Mouse (Mus musculus): ENCODE data around the gene Grin2b. TPM values are rescaled to one million over a fixed set of nuclear protein-coding genes. Genes with fewer than 3 reads are reported as not detected.
"Not testable (repeated sequence)": the region's sequence is repeated elsewhere in the genome, so short reads cannot be mapped to it uniquely, and the experiment has no call there.

The Grin2b gene
- polyA plus RNA-seq, 1 experiment from 2014 or later = 0.72 TPM

DNA sequence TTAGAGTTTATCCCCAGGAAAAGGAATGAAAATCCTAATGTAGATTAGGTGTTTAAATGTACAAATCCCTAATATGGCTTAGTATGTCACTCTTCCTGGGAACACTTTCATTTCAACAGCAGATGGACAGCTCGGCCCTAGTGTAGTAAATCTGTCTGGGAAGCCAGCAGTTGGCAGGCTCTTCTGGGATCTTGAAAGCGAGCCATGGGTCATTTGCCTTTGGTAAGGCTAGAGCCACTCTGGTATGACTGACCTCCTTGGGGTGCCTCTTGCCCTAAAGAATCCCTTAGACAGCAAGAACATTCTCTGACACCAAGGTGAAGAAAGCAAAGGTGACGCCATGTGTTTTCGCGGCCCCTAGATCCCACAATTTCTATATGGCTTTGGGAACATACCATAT, 446.2 kb downstream of the Grin2b start:
- DNase-seq (ENCODE audit: low spot score) (no peak), ATAC-seq (replicated peaks; ENCODE audit: low FRiP score, low read depth) (no peak)
- H3K4me1 ChIP-seq (replicated peaks; ENCODE audit: insufficient read depth, low read length) = no peaks in the 10 kb centered on the region

GRCm38 (mm10) chr6:135721706-135722105, 451.6 kb downstream of the Grin2b start:
- Histone ChIP-seq H3K4me2 (ENCODE audit: low read length) (no peak overlapping the region), H3K9me3 (replicated peaks; ENCODE audit: low read length) (no peaks in the 10 kb centered on the region), H3K36me3 (ENCODE audit: insufficient read depth, low read length) (no peaks in the 10 kb centered on the region), H3K4me3 (replicated peaks; ENCODE audit: low read depth, low read length) (no peak overlapping the region), H3K4me1 (replicated peaks; ENCODE audit: insufficient read depth, low read length) (no peaks in the 10 kb centered on the region), H3K9ac (ENCODE audit: low read depth, low read length) (no peak overlapping the region), H3K27ac (no peak overlapping the region), H3K27me3 (ENCODE audit: insufficient read depth, low read length) (no peaks in the 10 kb centered on the region)
- DNase-seq (ENCODE audit: low spot score) (no peak), ATAC-seq (replicated peaks; ENCODE audit: low FRiP score, low read depth) (no peak)
- no peak for TF ChIP-seq CTCF (IDR thresholded peaks at IDR 0.05; ENCODE audit: low read depth)
- WGBS = 91% methylated on average over 2 of the region's 2 CpGs

More for the DNA sequence above, 446.2 kb downstream of the Grin2b start:
- Histone ChIP-seq H3K36me3 (ENCODE audit: insufficient read depth, low read length) (no peaks in the 10 kb centered on the region), H3K9me3 (replicated peaks; ENCODE audit: low read length) (no peaks in the 10 kb centered on the region; the same call in 1 of the 2 replicates), H3K27me3 (ENCODE audit: insufficient read depth, low read length) (no peaks in the 10 kb centered on the region), H3K4me3 (replicated peaks; ENCODE audit: low read depth, low read length) (no peak overlapping the region), H3K9ac (ENCODE audit: low read depth, low read length) (no peak overlapping the region), H3K4me2 (ENCODE audit: low read length) (no peak overlapping the region), H3K27ac (no peak overlapping the region)
- no peak for TF ChIP-seq CTCF (IDR thresholded peaks at IDR 0.05; ENCODE audit: low read depth)
- WGBS = 84% methylated on average over 5 of the region's 5 CpGs

- WGBS = 53% methylated on average over 4 of the region's 4 CpGs
- H3K4me2 ChIP-seq (ENCODE audit: low read length) = no peak overlapping the region
- no peaks in the 10 kb centered on the region for H3K4me1 ChIP-seq (replicated peaks; ENCODE audit: insufficient read depth, low read length)
- no peak overlapping the region for H3K4me3 ChIP-seq (replicated peaks; ENCODE audit: low read depth, low read length)
- TF ChIP-seq CTCF (IDR thresholded peaks at IDR 0.05; ENCODE audit: low read depth) = no peak
- H3K9me3 ChIP-seq (replicated peaks; ENCODE audit: low read length) = no peaks in the 10 kb centered on the region
- H3K9ac ChIP-seq (ENCODE audit: low read depth, low read length) = no peak overlapping the region
- no peaks in the 10 kb centered on the region for H3K27me3 ChIP-seq (ENCODE audit: insufficient read depth, low read length)
- no peaks in the 10 kb centered on the region for H3K36me3 ChIP-seq (ENCODE audit: insufficient read depth, low read length)
- no peak overlapping the region for H3K27ac ChIP-seq
- ATAC-seq (replicated peaks; ENCODE audit: low FRiP score, low read depth) = no peak
- no peak for DNase-seq (ENCODE audit: low spot score)
These were observed 458.4 kb downstream of the Grin2b start for GRCm38 (mm10) chr6:135714906-135715305.

GRCm38 (mm10) chr6:135714236-135714635, 459.1 kb downstream of the Grin2b start:
- ATAC-seq (replicated peaks; ENCODE audit: low FRiP score, low read depth) (no peak), DNase-seq (ENCODE audit: low spot score) (no peak)
- Histone ChIP-seq H3K9me3 (replicated peaks; ENCODE audit: low read length) (no peaks in the 10 kb centered on the region), H3K4me1 (replicated peaks; ENCODE audit: insufficient read depth, low read length) (no peaks in the 10 kb centered on the region), H3K9ac (ENCODE audit: low read depth, low read length) (no peak overlapping the region), H3K4me2 (ENCODE audit: low read length) (no peak overlapping the region), H3K27me3 (ENCODE audit: insufficient read depth, low read length) (no peaks in the 10 kb centered on the region), H3K36me3 (ENCODE audit: insufficient read depth, low read length) (no peaks in the 10 kb centered on the region), H3K4me3 (replicated peaks; ENCODE audit: low read depth, low read length) (no peak overlapping the region), H3K27ac (no peak overlapping the region)
- TF ChIP-seq CTCF (IDR thresholded peaks at IDR 0.05; ENCODE audit: low read depth) = no peak
- WGBS = 70% methylated on average over 1 of the region's 1 CpGs

- Histone ChIP-seq H3K9me3 (replicated peaks; ENCODE audit: low read length) (no peaks in the 10 kb centered on the region), H3K9ac (ENCODE audit: low read depth, low read length) (no peak overlapping the region), H3K36me3 (ENCODE audit: insufficient read depth, low read length) (no peaks in the 10 kb centered on the region), H3K4me3 (replicated peaks; ENCODE audit: low read depth, low read length) (no peak overlapping the region), H3K27me3 (ENCODE audit: insufficient read depth, low read length) (no peaks in the 10 kb centered on the region), H3K4me2 (ENCODE audit: low read length) (no peak overlapping the region), H3K27ac (no peak overlapping the region), H3K4me1 (replicated peaks; ENCODE audit: insufficient read depth, low read length) (no peaks in the 10 kb centered on the region)
- no peak for TF ChIP-seq CTCF (IDR thresholded peaks at IDR 0.05; ENCODE audit: low read depth)
- 72% methylated on average over 8 of the region's 8 CpGs for WGBS
- ATAC-seq (replicated peaks; ENCODE audit: low FRiP score, low read depth) = no peak
- DNase-seq (ENCODE audit: low spot score) = no peak
These were observed 459.6 kb downstream of the Grin2b start for GRCm38 (mm10) chr6:135713716-135714115.

DNA sequence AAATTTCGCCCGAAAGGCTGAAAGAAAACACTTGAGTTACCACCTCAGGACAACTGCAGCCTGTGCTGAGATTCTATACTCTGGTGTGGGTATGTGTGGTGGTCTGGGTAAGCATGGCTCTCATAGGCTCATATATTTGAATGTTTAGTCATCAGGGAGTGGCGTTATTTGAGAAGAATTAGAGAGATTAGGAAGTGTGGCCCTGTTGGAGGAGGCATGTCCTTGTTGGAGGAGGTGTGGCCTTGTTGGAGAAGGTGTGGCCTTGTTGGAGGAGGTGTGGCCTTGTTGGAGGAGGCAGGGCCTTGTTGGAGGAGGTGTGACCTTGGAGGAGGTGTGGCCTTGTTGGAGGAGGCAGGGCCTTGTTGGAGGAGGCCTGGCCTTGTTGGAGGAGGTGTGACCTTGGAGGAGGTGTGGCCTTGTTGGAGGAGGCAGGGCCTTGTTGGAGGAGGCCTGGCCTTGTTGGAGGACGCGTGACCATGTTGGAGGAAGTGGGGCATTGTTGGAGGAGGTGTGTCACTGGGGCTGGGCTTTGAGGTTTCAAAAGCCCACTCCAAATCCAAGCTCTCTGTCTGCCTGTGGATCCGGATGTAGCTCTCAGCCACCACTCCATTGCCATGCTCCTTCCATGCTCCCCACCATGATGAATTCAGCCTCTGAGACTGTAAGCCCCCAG, 466.3 kb downstream of the Grin2b start:
- 84% methylated on average over 6 of the region's 6 CpGs for WGBS
- not testable (repeated sequence) for H3K4me3 ChIP-seq (replicated peaks; ENCODE audit: low read depth, low read length); ATAC-seq (replicated peaks; ENCODE audit: low FRiP score, low read depth); H3K9ac ChIP-seq (ENCODE audit: low read depth, low read length); H3K36me3 ChIP-seq (ENCODE audit: insufficient read depth, low read length); H3K9me3 ChIP-seq (replicated peaks; ENCODE audit: low read length); H3K4me1 ChIP-seq (replicated peaks; ENCODE audit: insufficient read depth, low read length); H3K4me2 ChIP-seq (ENCODE audit: low read length); DNase-seq (ENCODE audit: low spot score); H3K27me3 ChIP-seq (ENCODE audit: insufficient read depth, low read length); H3K27ac ChIP-seq

- Histone ChIP-seq H3K27me3 (ENCODE audit: insufficient read depth, low read length) (no peaks in the 10 kb centered on the region), H3K9ac (ENCODE audit: low read depth, low read length) (no peak overlapping the region), H3K36me3 (ENCODE audit: insufficient read depth, low read length) (no peaks in the 10 kb centered on the region), H3K4me1 (replicated peaks; ENCODE audit: insufficient read depth, low read length) (no peaks in the 10 kb centered on the region), H3K27ac (no peak overlapping the region), H3K4me2 (ENCODE audit: low read length) (no peak overlapping the region), H3K9me3 (replicated peaks; ENCODE audit: low read length) (no peaks in the 10 kb centered on the region), H3K4me3 (replicated peaks; ENCODE audit: low read depth, low read length) (no peak overlapping the region)
- DNase-seq (ENCODE audit: low spot score) (peak; percentile 53), ATAC-seq (replicated peaks; ENCODE audit: low FRiP score, low read depth) (no peak)
- WGBS = 14% methylated on average over 2 of the region's 2 CpGs
- TF ChIP-seq CTCF (IDR thresholded peaks at IDR 0.05; ENCODE audit: low read depth) = no peak
These were observed 469.7 kb downstream of the Grin2b start for GRCm38 (mm10) chr6:135703655-135704054.

All from kidney, postnatal 0 days (tissue).